Mouse (Mus musculus): ENCODE measurements around the gene Mc1r.
A peak's percentile ranks its signal among the peaks of the same experiment; 100 is the strongest.
"Not testable (repeated sequence)": the region's sequence is repeated elsewhere in the genome, so short reads cannot be mapped to it uniquely, and the experiment has no call there.

The Mc1r gene

DNA sequence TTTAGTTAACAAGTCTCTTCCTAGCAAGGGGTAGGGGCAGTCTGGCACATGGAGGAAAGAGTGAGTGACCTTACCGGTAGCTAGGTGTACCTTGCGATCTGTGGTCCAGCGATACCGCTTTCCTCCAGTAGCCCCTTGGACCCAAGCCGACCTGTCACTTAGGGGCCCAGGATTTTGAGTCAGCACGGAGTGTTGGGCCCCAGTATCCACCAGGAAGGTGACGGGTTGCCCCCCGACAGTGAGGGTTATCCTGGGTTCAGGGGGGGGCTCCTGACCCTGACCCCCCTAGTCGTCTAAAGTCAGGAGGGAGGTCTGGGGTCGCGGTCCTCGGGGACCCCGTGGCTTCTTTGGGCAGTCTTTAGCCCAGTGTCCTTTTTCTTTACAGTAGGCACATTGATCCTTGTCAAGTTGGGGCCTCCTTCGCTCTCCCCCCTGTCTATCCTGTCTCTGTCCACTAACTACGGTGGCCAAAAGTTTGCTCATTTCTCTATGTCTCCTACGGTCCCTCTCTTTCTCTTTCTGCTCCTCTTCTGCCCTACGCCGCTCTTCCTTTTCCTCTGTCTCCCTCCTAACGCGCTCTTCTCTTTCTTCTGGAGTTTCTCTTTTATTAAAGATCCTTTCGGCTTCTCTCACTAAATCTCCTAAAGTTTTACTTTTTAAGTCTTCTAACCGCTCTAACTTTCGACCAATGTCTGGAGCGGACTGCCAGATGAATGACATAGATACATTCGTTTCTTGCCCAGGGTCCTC, 24.9 kb downstream of the Mc1r start:
- no peak for DNase-seq (ENCODE audit: low read depth)

- no peak for DNase-seq (ENCODE audit: low read depth)
Observed at GRCm38 (mm10) chr8:123432381-123432780, 25.5 kb downstream of the Mc1r start.

DNA sequence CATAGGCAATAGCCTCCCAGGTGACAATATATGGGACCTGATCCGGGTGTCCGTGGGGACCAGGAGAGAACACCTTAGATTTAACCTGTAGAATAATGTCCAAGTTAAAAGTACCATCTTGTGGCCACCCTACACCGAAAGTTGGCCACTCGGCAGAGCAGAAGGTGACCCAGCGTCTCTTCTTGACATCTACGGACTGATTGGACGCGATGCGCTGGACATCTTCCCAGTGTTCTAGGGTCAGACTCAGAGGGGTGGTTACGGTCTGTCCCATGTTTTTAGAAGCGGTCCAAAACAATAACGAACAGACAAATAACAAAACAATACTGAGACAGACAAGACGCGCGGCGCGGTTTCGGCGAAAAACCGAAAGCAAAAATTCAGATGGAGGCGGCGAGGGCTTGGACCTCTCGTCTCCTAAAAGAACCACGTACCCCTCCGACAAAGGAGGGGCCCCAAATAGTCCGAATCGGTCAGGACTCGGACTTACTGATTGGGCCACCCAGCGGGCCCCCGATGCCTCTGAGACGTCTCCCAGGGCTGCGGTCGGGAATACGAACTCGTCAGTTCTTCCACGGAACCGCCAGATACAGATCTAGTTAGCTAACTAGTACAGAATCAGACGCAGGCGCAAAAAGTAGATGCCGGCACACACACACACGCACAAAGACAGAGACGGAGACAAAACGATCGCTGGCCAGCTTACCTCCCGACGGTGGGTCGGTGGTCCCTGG, 26.5 kb downstream of the Mc1r start:
- not testable (repeated sequence) for DNase-seq (ENCODE audit: low read depth)

GRCm38 (mm10) chr8:123441788-123442187, 34.9 kb downstream of the Mc1r start:
- no peak for DNase-seq (ENCODE audit: low read depth)

- DNase-seq (ENCODE audit: low read depth) = no peak
Observed at GRCm38 (mm10) chr8:123442351-123442750, 35.4 kb downstream of the Mc1r start.

DNA sequence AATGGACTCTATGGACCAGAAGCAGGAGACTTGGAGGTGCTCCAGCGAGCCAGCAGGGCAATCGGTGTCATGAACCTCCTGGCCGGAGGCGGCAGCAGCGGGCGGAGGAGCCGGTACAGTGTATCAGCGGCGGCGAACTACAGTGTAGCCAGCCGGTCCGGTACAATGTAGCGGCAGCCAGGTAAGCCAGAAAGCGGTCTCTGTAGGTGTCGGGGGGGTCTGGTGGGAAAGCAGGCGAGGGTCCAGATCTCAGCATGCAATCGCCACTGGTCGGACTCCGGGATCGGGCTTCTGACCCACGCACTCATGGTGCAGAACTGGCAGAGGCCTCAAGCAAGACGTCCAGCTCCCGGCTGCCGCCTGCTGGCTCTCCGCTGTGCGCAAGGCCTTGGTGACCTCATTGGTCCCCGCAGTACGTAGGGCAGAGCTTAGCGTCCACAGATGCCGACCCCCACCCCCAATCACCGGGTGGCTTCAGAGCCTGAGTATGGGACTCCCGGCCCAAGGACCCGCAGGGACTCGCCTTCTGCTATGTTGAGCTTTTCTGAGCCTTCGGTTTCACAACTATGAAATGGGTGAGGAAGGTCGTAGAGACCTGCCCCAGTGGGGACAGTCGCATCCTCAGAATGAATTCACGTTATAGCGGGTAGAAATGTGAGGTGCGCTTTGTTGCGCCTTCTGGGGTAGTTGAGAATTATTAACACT, 36.1 kb downstream of the Mc1r start:
- peak; percentile 96 for DNase-seq (ENCODE audit: low read depth)

DNA sequence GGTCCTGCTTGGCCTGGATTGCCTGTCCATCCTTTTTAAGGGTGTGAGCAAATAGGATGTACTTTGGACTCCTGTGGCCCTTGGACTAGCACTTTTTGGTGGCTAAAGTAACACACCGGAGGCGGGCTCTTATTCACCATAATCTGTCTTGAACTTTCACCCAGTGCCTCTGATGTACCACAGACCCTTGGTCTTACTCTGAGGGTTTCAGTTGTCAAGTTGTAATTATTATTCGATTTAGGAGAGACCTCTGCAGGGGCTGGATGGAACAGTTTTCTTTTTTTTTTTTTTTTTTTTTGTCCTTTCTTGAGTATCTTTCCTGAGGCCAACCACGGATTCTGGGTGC, 36.6 kb downstream of the Mc1r start:
- no peak for DNase-seq (ENCODE audit: low read depth)

GRCm38 (mm10) chr8:123444131-123444530, 37.2 kb downstream of the Mc1r start:
- no peak for DNase-seq (ENCODE audit: low read depth)

- DNase-seq (ENCODE audit: low read depth) = no peak
Observed at GRCm38 (mm10) chr8:123445981-123446380, 39.1 kb downstream of the Mc1r start.

DNA sequence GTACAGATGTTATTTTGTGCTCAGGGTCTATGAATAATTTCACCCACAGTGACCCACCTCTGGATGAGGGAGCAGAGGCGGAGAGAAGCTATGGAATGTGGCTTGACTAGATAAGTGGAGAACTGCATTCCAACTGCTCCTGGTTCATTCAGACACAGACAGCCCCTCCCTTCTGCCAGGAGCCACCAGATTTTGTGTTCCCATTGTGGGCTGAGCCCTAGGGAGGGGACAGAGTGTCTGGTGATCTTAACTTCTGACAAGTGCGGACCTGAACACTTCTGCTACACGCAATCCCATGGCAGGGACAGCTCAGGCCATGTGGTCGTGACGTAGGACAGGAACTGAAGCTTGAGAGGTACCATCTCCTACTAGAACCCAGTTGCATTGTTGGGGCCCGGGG, 39.9 kb downstream of the Mc1r start:
- DNase-seq (ENCODE audit: low read depth) = no peak

DNA sequence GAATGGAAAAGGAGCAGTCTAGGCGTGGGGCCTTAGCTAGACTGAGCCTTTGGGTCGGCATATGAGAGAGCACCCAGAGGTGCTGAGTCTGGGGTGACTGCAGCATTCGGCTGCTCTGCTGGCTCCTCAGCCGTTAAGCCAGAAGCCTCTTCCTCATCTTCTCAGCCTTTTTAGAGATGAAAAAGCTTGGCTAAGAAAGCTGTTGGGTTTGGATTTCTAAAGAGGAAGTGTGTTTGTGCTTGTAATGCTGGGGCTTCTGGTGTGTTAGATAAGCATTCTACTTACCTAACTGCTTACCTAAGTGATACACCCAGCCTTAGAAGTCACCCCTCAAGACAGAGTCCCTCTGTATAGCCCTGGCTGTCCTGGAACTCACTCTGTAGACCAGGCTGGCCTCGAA, 43.9 kb downstream of the Mc1r start:
- DNase-seq (ENCODE audit: low read depth) = no peak

GRCm38 (mm10) chr8:123451747-123452146, 44.8 kb downstream of the Mc1r start:
- not testable (repeated sequence) for DNase-seq (ENCODE audit: low read depth)

- no peak for DNase-seq (ENCODE audit: low read depth)
Observed at GRCm38 (mm10) chr8:123452149-123452548, 45.2 kb downstream of the Mc1r start.

DNA sequence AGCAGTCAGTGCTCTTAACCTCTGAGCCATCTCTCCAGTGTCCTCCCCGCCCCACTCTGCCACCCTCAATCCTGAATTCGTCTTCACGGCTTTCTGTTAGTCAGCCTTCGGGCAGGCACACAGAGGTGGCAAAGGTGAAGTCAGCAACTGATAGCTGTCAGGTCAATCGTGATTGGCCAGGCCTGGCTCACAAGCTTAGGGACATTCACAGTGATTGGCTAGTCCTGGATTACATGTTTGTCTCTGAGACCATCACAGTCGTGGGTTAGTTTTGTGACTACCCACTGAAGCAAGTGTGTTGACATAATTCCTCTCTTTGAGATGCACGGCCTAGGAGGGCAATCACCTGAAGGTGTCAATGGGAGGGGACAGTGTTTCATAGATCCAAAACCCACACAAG, 46.4 kb downstream of the Mc1r start:
- DNase-seq (ENCODE audit: low read depth) = no peak

DNA sequence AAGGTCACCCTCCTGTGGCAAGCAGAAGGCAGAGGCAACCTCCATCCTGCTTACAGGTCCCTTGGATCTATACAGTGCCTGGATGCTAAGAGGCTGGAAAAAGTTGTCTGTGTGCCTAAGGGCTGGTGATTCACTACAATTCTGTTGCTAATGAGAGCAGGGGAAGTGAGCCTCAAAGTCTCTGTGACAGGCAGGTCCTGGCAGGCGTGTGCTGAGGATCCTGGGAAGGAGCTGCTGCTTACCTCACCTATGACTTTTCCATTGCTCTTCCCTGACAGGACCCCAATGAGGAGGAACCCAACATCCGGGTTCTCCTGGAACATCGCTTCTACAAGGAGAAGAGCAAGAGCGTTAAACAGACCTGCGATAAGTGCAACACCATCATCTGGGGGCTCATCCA, 47.0 kb downstream of the Mc1r start:
- DNase-seq (ENCODE audit: low read depth) = no peak

GRCm38 (mm10) chr8:123454559-123454958, 47.7 kb downstream of the Mc1r start:
- no peak for DNase-seq (ENCODE audit: low read depth)

Data from NIH3T3 (cell line).